Mouse (Mus musculus): Measurements from ENCODE around the gene Dennd1b. TPM values are rescaled to one million over a fixed set of nuclear protein-coding genes. Genes with fewer than 3 reads are reported as not detected.

Gene Dennd1b
- polyA plus RNA-seq, 2 experiments = 0.78 to 2.3 TPM

DNA sequence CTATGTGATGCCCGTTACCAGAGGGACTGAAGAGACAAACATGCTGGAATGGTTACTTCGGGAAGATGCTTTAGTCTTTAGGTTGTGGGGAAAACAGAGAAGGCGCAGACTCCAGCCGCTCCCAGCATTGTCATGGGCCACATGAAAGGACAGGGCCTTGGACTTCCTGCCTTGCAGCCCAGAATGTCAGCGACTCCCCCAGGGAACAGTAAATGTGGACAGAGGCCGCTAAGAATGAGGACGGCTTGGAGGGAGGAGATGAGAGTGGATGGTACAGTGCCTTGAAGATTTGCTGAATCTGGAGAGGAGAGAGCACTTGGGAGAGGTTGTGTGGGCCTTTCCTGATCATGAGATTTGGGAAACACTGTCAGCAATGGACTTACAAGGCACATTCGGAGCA lies 252.1 kb downstream of the Dennd1b start:
- Histone ChIP-seq H3K4me3 (ENCODE audit: insufficient read depth in 1 of 2, low read depth in 2 of 2, low read length in 2 of 2) (no peak overlapping the region), H3K9me3 (ENCODE audit: control insufficient read depth, low read length) (no peaks in the 10 kb centered on the region), H3K4me1 (replicated peaks; ENCODE audit: control insufficient read depth in 2 of 2, insufficient read depth in 2 of 2, low read length in 1 of 2) (no peaks in the 10 kb centered on the region; a peak in 1 of 4 replicates), H3K27ac (no peak overlapping the region), H3K9ac (replicated peaks) (no peak overlapping the region), H3K36me3 (replicated peaks; ENCODE audit: control insufficient read depth, insufficient read depth, low read depth) (no peaks in the 10 kb centered on the region), H3K4me2 (ENCODE audit: low read depth) (no peak overlapping the region), H3K27me3 (ENCODE audit: control insufficient read depth, insufficient read depth, low read length) (no peaks in the 10 kb centered on the region)
- TF ChIP-seq CTCF (IDR thresholded peaks at IDR 0.05; ENCODE audit: low read depth) (no peak), EP300 (IDR thresholded peaks at IDR 0.05; ENCODE audit: low read depth) (no peak)
- ATAC-seq (ENCODE audit: insufficient read depth) (no peak), DNase-seq (ENCODE audit: low read depth in 3 of 3, low spot score in 3 of 3) (no peak)
- 53% methylated on average over 8 of the region's 8 CpGs for WGBS (ENCODE audit: insufficient replicate concordance)

DNA sequence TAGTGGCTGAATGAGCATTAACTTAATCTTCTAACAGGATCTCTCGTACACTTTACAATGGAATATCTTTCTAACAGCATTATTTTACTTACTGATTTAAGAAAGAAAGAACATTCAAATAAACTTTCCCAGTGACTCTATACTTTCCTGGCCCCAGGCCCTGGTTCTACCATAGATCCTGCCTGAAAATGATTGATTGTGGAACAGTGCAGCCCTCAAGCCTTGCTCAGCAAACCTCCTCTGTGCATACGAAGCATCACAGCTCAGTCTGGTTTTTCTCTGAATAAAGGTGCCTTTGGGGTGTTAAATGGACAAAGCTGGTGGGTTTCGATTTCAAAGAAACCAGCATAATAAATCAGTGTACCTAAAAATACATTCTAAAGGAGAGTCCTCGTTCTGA lies 260.6 kb downstream of the Dennd1b start:
- no peak overlapping the region for H3K27ac ChIP-seq
- H3K27me3 ChIP-seq (ENCODE audit: control insufficient read depth, insufficient read depth, low read length) = no peaks in the 10 kb centered on the region
- H3K9ac ChIP-seq (replicated peaks) = no peak overlapping the region
- H3K36me3 ChIP-seq (replicated peaks; ENCODE audit: control insufficient read depth, insufficient read depth, low read depth) = no peaks in the 10 kb centered on the region
- H3K4me3 ChIP-seq (ENCODE audit: insufficient read depth in 1 of 2, low read depth in 2 of 2, low read length in 2 of 2) = no peak overlapping the region
- no peak overlapping the region for H3K4me2 ChIP-seq (ENCODE audit: low read depth)
- no peaks in the 10 kb centered on the region for H3K4me1 ChIP-seq (replicated peaks; ENCODE audit: control insufficient read depth in 2 of 2, insufficient read depth in 2 of 2, low read length in 1 of 2)
- 50% methylated on average over 4 of the region's 4 CpGs for WGBS (ENCODE audit: insufficient replicate concordance)
- DNase-seq (ENCODE audit: low read depth in 3 of 3, low spot score in 3 of 3) (no peak), ATAC-seq (ENCODE audit: insufficient read depth) (no peak)
- TF ChIP-seq EP300 (IDR thresholded peaks at IDR 0.05; ENCODE audit: low read depth) (no peak), CTCF (IDR thresholded peaks at IDR 0.05; ENCODE audit: low read depth) (no peak)
- H3K9me3 ChIP-seq (ENCODE audit: control insufficient read depth, low read length) = no peaks in the 10 kb centered on the region

DNA sequence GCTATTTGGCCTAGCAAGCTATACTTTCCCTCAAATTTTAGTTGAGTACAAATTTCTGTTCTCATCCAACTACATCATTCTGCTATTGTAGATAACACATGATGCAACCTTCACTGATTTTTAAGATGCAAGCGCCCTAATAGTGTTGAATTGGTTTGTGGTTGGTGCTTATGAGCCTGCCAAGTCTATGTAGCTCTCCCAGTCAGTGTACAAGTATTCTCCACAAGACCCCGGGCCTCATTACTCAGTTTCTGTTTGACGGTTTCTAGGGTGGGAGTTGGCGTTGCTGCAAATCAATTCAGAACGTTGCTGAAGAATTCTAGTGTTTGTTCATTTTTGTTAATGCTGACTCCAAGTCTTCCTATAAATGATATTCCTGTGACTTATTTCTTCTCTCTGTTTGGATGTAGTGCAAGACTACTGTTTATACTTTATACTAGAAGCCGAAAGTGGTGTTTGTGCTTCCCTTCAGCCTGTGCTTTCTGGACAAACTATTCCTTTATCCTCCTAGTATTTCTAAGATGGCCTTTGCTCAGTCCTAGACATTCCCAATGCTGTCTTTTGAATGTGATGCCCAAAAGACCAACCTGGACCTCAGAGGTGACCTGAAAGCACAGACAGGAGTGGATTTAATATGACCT lies 261.2 kb downstream of the Dennd1b start:
- Histone ChIP-seq H3K9ac (replicated peaks) (no peak overlapping the region), H3K9me3 (ENCODE audit: control insufficient read depth, low read length) (no peaks in the 10 kb centered on the region), H3K27ac (no peak overlapping the region), H3K4me1 (replicated peaks; ENCODE audit: control insufficient read depth in 2 of 2, insufficient read depth in 2 of 2, low read length in 1 of 2) (no peaks in the 10 kb centered on the region), H3K36me3 (replicated peaks; ENCODE audit: control insufficient read depth, insufficient read depth, low read depth) (no peaks in the 10 kb centered on the region), H3K4me2 (ENCODE audit: low read depth) (no peak overlapping the region), H3K27me3 (ENCODE audit: control insufficient read depth, insufficient read depth, low read length) (no peaks in the 10 kb centered on the region), H3K4me3 (ENCODE audit: insufficient read depth in 1 of 2, low read depth in 2 of 2, low read length in 2 of 2) (no peak overlapping the region)
- WGBS (ENCODE audit: insufficient replicate concordance) = 72% methylated on average over 6 of the region's 6 CpGs
- DNase-seq (ENCODE audit: low read depth in 3 of 3, low spot score in 3 of 3) (no peak), ATAC-seq (ENCODE audit: insufficient read depth) (no peak)
- TF ChIP-seq EP300 (IDR thresholded peaks at IDR 0.05; ENCODE audit: low read depth) = no peak
- no peak for TF ChIP-seq CTCF (IDR thresholded peaks at IDR 0.05; ENCODE audit: low read depth)

Other genes starting within 250 kb of the Dennd1b start
- gene Lhx9, start 114.9 kb upstream of the Dennd1b start, polyA plus RNA-seq (2012; rRNA removed) = 0.08 and 0.13 TPM in 2 replicates
- gene Lhx9, start 114.9 kb upstream of the Dennd1b start, polyA plus RNA-seq (2014; fragmentation: Nextera tagmentation; extraction: Ambion mirVana) = not detected in 2 replicates
- 10.1 and 10.9 TPM in 2 replicates for gene 2310009B15Rik, start 106.6 kb upstream of the Dennd1b start, polyA plus RNA-seq (2012; rRNA removed)
- gene 2310009B15Rik, start 106.6 kb upstream of the Dennd1b start, polyA plus RNA-seq (2014; fragmentation: Nextera tagmentation; extraction: Ambion mirVana) = 13.1 and 17.3 TPM in 2 replicates

All from liver, embryonic 14.5 days (tissue).